Mouse (Mus musculus) limb, embryonic 12.5 days (tissue): ENCODE measurements at regions not wholly inside any gene's neighbourhood (a gene's known extent, or its start where the extent isn't known, plus 50 kb on each side); places are given as distances from the start of the nearest gene placed in this dataset.

Source experiments
- ATAC-seq: fragments of 200-750 bp; cut with Nextera tagmentation; 2 replicates; pipeline ENCODE4 v1.8.0; 2017; ENCODE audit warnings: low read depth, moderate TSS enrichment; ENCODE audit not compliant: insufficient number of reproducible peaks, insufficient read depth, low FRiP score, low TSS enrichment
- H3K27ac ChIP-seq: fragments of 300-500 bp; sonication (generic); 2 replicates; pipeline ENCODE4 v1.5.1; 2016; ENCODE audit warnings: mild to moderate bottlenecking, moderate library complexity
- H3K27me3 ChIP-seq: fragments of 300-500 bp; sonication (generic); 2 replicates; pipeline ENCODE4 v1.6.1; 2016; ENCODE audit warnings: mild to moderate bottlenecking, moderate library complexity
- H3K36me3 ChIP-seq: fragments of 300-500 bp; sonication (generic); 2 replicates; pipeline ENCODE4 v1.6.1; 2016; ENCODE audit warnings: mild to moderate bottlenecking, moderate library complexity
- H3K4me1 ChIP-seq: fragments of 300-500 bp; sonication (generic); replicated peaks from 2 replicates; pipeline ENCODE4 v1.6.1; 2016
- H3K4me2 ChIP-seq: fragments of 300-500 bp; sonication (generic); 2 replicates; pipeline ENCODE4 v1.6.1; 2016; ENCODE audit warnings: mild to moderate bottlenecking, moderate library complexity
- H3K4me3 ChIP-seq: fragments of 300-500 bp; sonication (generic); replicated peaks from 2 replicates; pipeline ENCODE4 v1.5.1; 2016; ENCODE audit warnings: mild to moderate bottlenecking
- H3K9ac ChIP-seq: fragments of 300-500 bp; sonication (generic); replicated peaks from 2 replicates; pipeline ENCODE4 v1.6.1; 2016; ENCODE audit warnings: mild to moderate bottlenecking, moderate library complexity
- H3K9me3 ChIP-seq: fragments of 300-500 bp; sonication (generic); 2 replicates; pipeline ENCODE4 v1.6.1; 2016; ENCODE audit warnings: mild to moderate bottlenecking, moderate library complexity
- WGBS: fragments of 180-500 bp; shearing (Covaris S2); methylation state at CpG from one replicate; pipeline ENCODE4 v1.1.7; 2016; 5-methylcytosine and 5-hydroxymethylcytosine counted together

DNA sequence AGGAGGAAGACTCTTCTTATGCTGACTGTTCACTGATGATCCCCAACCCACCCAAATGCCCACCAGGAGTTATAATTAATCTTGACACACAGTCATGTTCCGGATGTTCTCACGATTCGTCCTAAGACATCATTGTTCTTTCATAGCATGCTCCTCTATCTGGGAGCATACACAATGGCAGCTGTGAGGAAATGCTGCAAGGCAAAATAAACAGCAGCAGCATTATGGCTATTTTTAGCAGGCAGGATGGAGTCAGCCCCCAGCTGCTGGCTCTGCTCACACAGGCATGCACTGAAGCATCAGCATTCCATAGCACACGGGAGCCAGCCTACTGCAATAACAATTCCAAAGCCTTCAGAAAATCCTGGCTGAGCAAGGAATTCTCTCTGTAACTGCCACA is 696.0 kb downstream of the Rps29 start:
- no peak overlapping the region for H3K4me2 ChIP-seq
- peak; percentile 59; the same call in 1 of the 2 replicates for ATAC-seq
- H3K4me1 ChIP-seq: no peaks in the 10 kb centered on the region
- H3K9me3 ChIP-seq: peaks cover 4% of the 10 kb centered on the region; the same call in 1 of the 2 replicates
- H3K9ac ChIP-seq: no peak overlapping the region
- H3K27ac ChIP-seq: no peak overlapping the region
- no peak overlapping the region for H3K4me3 ChIP-seq
- no peaks in the 10 kb centered on the region for H3K36me3 ChIP-seq
- 63% methylated on average over 4 of the region's 4 CpGs for WGBS
- H3K27me3 ChIP-seq: no peaks in the 10 kb centered on the region

DNA sequence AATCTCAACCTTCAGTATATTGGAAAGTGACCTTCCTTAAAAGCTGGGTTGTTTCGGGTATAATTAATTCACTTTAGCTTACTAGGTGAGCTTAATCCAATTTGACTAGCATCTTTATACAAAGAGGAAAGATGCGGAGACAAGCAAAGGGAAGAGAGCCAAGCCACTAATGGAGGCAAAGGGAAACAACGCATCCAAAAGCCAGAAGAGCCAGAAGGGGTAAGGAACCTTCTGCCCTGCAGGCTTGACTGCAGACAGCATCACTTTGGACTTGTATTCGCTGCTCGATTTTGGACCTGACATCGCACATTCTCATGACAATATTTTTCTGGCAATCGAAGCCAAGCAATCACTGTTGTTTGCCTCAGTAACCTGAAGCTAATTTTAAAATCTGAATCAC is 700.8 kb downstream of the Rps29 start:
- 80% methylated on average over 7 of the region's 7 CpGs for WGBS
- Histone ChIP-seq H3K9me3 (peaks cover 4% of the 10 kb centered on the region; the same call in 1 of the 2 replicates), H3K4me1 (no peaks in the 10 kb centered on the region), H3K4me3 (no peak overlapping the region), H3K9ac (no peak overlapping the region), H3K36me3 (no peaks in the 10 kb centered on the region), H3K27ac (no peak overlapping the region), H3K4me2 (no peak overlapping the region), H3K27me3 (no peaks in the 10 kb centered on the region)
- ATAC-seq: no peak

DNA sequence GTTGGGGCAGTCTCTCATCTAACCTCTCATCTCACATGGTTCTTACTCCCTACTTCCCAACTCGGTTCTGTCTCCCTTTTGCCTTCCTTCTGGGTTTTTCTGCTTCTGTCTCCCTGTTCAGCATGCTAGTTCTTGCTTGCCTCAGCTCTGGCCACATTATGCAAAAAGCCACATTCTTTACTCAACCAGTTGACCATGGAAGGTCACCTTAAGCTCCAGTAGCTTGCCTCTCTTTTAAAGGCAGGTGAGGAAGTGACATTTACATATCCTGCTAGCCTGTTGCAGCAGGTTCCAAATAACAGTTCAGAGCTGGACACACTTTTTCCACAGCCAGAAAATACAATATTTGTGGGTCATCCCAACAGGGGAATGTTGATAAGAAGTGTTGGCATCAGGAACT is 732.4 kb downstream of the Rps29 start:
- Histone ChIP-seq H3K4me3 (no peak overlapping the region), H3K9me3 (no peaks in the 10 kb centered on the region), H3K9ac (no peak overlapping the region), H3K4me2 (no peak overlapping the region), H3K4me1 (no peaks in the 10 kb centered on the region), H3K27ac (no peak overlapping the region), H3K36me3 (no peaks in the 10 kb centered on the region), H3K27me3 (no peaks in the 10 kb centered on the region)
- ATAC-seq: no peak
- 62% methylated on average over 1 of the region's 1 CpGs for WGBS

DNA sequence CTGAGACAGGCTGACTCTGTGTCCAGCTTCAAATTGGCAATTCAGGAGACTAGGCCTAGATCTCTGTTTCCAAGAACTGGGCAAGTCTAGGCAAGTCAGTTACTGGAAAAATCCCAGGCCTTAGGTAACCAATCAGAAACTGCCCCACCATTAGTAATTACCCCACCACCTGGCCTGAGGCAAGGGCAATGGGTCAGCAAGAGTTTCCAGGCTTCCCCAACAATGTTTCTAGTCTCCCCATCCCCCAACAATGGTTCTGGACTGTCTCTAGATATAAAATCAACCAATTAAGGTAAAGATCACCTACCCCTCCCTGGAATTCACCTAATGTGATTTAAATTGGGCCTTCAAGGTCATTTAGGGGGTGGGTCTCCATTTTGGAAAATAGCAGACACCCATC is 734.0 kb downstream of the Rps29 start:
- no peak overlapping the region for H3K9ac ChIP-seq
- no peak overlapping the region for H3K27ac ChIP-seq
- no peak for ATAC-seq
- no peaks in the 10 kb centered on the region for H3K9me3 ChIP-seq
- no peaks in the 10 kb centered on the region for H3K4me1 ChIP-seq
- H3K27me3 ChIP-seq: no peaks in the 10 kb centered on the region
- no peak overlapping the region for H3K4me2 ChIP-seq
- H3K36me3 ChIP-seq: no peaks in the 10 kb centered on the region
- no peak overlapping the region for H3K4me3 ChIP-seq
